Mouse (Mus musculus): ENCODE measurements around the gene Galnt14. TPM values are rescaled to one million over a fixed set of nuclear protein-coding genes. Genes with fewer than 3 reads are reported as not detected.

The Galnt14 gene
- total RNA-seq, 2 experiments from 2014 or later, result 0.14 TPM; not detected in 1

DNA sequence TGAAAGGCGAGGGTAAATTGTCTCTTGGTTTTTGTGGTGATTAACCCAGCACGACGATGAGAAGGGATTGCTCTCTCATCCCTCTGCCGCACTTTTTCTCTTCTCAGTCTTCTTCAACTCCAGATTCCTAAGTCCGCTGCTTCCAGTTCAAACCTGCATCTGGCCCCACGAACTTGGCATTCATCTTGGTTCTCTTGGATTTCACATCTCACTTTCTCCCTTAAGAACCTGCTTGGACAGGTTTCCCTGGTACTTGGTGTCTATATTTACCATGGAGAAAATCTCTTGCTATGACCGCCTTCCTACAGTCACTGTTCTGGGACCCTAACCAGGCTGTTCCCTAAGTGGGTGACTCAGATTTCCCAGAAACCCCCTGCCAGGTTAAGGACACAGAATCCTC is 188.1 kb downstream of the Galnt14 start:
- no peak for DNase-seq
- intact Hi-C loops (cut with DNase I; ENCODE audit: low total_unique reads), result no loop called here

DNA sequence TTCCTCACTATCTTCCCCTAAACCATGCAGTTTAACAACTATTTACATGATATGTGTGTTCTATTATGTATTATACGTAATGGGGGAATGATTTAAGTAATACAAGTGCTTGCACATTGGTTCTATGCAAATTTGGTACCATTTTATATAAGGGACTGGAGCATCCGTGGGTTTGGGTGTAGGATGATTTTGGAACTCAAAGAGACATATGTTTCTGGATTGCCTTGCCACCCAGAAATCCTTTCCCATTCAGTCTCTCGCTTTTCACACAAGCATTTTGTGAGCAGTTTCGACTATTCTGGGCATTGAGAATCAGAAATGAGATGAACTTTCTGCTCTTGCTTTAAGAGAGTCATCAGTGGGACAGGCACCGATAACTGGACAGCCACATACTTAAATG is 190.9 kb downstream of the Galnt14 start:
- no peak for DNase-seq
- intact Hi-C loops (cut with DNase I; ENCODE audit: low total_unique reads), result no loop called here

DNA sequence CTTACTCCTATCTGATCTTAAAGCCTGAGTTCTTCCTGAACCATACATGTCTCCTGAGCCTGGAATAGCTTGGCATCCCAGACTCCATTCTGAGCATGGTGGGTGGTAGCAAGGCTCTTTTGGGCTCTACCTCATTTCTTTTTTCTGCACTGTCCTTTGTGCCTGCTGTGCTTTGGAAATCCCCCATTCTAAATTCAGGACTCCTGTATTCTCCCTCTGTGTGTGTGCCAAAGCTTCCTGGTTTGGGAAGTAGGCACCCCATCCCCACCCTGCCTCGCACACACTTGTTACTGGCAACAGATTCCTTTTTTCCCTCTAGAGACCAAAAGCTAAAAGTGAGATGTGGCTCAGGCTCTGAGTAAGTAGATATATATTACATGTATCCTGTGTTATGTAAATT is 191.9 kb downstream of the Galnt14 start:
- no peak for DNase-seq
- intact Hi-C loops (cut with DNase I; ENCODE audit: low total_unique reads), result no loop called here

DNA sequence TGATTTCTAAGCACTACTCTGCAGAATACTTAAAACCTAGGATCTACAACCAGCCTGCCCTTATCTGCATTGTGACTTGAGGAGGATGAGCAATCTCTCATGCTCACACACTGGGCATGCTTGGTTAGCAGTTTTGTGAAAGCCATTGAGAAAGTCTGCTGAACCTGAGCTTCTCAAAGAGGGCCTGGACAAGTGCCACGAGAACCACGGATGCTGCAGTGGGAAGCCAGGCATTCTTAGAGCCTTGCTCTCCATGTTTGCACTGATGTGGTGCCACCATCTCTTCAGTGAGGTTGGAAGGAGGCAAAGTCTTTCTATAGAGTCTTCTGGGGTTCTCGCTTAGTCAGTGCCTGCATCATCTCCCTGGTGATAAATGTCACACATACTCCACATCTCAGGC is 194.7 kb downstream of the Galnt14 start:
- intact Hi-C loops (cut with DNase I; ENCODE audit: low total_unique reads), result no loop called here
- no peak for DNase-seq

DNA sequence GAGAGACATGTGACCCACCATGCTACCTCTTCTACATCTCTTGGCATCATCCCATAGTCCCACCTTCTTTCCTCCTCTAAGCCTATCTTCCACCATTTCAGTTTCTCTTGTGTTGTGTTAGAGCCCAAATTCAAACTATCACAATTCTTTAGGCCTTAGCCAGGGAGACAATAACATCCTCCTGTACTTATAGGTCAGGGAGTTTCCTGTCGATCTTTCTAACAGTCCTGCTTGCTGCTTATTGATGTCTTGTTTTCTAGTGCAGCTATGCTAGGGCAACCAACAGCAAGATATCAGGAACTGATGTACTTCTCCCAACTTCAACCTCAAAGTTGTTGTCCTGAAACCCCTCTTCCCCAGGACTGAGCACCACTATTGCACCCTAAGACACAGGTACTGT is 195.4 kb downstream of the Galnt14 start:
- intact Hi-C loops (cut with DNase I; ENCODE audit: low total_unique reads), result no loop called here
- no peak for DNase-seq

DNA sequence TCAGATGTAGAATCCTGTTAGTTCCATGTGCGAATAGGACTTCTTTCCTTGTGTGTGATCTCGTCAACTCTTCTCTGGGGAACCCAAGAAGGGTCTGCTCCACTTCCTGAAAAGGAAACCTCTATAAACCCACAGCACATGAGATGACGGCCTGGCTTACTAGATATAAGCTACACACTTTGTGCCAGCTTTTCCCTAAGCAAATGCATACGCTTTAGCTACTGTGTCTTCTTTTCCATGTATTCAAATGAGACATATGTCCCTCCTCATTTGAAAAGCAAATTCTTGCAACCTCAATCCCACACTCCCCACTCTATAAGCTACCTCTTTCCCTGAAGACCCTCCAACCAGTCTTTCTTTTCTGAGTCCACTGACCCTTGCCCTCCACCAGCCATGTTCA is 196.0 kb downstream of the Galnt14 start:
- intact Hi-C loops (cut with DNase I; ENCODE audit: low total_unique reads), result no loop called here
- no peak for DNase-seq

DNA sequence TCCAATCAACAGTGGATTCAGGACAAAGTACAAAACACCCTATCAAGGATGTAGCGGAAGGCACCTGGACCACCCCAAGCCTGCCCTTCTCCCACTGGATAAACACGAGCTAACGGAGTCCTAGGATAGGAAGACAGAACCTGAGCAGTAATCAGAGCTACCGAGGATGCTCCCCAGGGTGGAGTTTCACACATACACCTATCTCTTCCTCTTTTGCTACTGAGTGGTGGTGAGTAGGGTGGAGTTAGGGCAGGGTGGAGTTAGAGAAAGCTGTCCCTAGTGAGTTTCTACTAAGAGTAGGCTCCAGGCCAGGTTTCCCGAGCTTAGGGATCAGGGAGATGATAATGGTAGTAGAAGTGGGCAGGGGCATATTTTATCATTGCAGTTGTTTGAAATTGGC is 197.4 kb downstream of the Galnt14 start:
- intact Hi-C loops (cut with DNase I; ENCODE audit: low total_unique reads), result no loop called here
- DNase-seq, result no peak

DNA sequence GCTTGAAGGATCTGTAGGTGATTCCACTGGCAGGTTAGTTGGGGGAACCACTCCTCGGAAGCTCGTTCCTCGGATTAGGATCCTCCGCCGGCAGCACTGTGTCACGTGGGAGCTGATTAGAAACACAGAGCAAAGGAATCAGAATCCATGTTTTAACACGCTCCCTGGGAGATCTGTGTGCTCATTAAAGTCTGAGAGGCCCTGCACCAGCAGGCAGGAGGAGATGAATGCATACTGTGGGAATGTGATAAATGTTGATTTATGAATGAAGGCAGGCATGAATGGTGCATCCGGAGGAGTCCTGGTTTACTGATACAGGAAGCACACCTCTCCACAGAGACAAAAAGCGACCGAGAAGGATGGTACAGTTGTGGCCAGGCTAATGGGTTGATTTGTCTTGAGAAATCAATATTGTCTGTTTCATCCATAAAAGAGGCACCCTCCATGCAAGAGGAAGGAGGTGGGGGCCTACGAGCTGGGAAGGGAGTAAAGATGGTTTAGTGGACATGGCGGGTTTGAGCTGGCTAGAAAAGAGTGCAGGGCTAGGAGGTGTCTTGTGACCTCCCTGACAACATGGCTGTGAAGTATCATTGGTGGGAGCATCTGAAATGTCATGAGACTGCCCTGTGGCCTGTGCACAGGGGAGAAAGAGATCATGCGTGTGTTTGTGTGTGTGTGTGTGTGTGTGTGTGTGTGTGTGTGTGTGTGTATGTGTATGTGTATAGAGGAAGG is 202.3 kb downstream of the Galnt14 start:
- DNase-seq, result no peak
- intact Hi-C loops (cut with DNase I; ENCODE audit: low total_unique reads), result no loop called here

DNA sequence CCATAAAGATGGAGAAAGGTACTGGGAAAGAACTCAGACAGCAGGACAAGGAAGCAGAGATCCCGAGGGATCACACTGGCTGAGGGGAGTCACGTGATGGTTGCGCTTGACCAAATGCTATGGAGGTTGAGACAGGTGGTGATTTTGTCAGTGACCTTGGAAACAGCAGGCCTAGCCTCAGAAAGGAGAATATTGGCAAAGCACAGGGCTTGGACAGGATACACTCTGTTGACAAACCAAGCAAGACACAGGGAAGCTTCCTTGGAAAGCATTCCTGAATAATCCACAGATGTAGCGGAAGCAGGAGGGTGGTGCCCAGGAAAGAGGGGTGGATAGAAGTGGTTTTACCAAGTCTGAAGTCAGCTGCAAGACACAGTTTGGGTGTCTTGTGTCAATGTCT is 206.1 kb downstream of the Galnt14 start:
- DNase-seq, result no peak
- intact Hi-C loops (cut with DNase I; ENCODE audit: low total_unique reads), result no loop called here

DNA sequence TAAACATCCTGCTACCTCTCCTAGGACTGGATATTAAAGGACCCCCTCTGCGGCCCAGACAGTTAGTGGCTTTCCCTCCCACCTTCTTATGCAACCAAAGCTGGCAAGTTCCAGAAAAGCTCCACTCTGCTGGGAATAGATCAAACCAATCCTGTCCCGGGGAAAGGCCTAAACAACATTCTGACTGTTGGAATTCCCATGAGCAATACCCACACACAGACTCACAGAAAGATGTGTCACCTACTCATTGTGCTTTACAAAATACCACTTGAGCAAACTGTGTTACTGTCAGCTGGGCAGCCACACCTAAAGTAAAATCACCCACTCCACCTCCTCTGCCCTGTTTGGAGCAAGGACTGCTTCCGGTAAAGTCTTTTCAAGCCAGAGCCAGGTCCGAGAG is 207.6 kb downstream of the Galnt14 start:
- no peak for DNase-seq
- intact Hi-C loops (cut with DNase I; ENCODE audit: low total_unique reads), result no loop called here

DNA sequence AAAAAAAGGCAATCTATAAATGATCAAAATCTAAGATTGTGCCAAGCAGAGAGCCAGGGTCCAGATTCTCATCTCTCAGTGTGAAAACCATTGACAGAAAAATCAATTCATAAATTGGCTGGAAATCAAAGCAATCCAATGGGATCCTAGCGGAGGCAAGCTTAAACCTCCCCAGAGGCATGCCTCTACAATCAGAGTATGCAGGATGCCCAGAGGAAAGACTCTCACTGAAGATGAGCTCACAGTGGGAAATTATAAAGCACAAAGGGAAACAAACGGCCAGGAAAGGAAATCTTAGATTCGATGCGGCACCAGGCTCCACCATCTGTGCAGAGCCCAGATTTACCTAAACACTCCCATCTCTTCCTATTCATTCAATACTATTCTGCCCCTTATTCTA is 220.7 kb downstream of the Galnt14 start:
- DNase-seq, result no peak
- intact Hi-C loops (cut with DNase I; ENCODE audit: low total_unique reads), result no loop called here

DNA sequence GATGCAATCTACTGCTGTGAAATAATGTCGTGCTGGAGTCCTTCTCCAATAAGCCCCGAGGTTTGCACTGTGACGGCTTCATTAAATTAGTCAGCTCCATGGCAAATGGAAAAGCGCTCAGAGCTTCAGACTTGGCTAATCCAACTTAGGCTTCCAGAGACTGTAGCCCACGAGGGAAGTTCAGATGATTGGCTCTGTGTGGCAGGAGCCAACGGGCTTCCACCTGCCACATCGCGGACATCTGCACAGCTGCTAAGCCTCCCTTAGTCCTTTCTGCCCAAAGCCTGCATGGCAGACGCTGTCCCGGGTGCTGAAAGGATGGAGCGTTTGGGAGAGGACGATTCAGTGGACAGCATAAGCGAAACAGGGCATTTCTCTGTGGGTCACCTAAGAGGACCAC is 222.5 kb downstream of the Galnt14 start:
- intact Hi-C loops (cut with DNase I; ENCODE audit: low total_unique reads), result no loop called here
- peak; percentile 17 for DNase-seq

DNA sequence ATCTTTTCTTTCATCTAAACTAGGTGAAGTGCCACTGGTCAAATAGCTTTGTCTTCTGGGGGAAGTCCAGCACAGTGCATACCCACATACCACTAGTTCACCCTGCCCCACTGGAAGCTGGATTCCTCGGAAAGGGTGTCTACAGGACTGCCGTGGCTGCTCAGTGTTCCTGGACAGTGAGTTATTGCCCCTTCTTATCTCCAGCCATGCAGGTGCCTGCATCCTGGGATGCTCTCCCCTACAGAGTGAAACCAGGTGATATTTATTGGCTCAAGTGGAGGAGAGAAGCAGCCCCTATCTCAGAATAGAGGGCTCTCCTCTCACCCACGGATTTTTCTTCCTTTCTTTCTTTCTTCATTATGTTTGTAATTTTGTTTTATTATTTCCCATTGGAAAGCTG is 222.9 kb downstream of the Galnt14 start:
- DNase-seq, result no peak
- intact Hi-C loops (cut with DNase I; ENCODE audit: low total_unique reads), result no loop called here

DNA sequence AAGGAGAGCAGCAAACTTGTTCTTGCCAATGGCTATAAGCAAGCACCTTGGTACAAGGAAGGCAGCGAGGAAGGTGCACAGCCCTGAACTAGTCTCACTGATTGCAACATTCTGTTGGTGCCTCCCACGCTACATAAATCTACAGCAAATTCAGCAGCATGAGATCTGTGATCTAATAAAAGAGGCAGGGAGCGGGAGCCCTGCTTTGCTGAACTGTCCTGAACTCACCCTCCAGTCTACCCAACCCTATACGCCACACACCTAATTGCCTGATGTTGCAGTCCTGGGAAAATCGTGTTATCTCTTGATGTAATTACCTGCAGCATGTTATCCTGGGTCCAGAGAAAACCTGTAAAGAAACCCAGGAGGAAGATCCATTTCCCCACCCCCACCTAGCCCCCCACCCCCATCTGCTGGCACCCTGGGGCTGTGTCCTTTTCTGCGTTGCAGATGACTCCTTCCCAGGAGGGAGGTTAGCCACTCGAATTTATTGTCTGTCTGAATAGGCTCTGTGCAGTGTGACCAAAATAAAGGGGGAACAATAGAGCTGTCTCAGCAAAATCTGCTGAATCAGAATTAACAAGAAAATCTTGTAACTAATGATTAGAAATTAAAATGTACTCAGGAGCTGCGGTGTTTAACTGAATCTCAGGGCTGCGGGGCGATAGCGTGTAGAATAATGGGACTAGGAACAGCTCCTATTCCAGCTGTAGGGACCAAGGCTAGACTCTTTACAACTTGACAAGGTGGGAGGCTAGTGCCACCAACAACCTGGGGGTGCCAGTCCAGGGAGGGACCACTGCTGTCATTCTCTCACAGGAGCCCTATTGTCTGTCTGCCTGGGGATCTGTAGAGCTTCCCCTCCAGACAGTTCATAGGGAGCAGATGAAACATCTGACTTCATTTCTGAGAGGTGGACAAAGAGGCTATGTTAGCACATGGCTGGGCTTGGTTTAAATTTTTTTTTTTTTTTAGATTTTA is 232.9 kb downstream of the Galnt14 start:
- no peak for DNase-seq

DNA sequence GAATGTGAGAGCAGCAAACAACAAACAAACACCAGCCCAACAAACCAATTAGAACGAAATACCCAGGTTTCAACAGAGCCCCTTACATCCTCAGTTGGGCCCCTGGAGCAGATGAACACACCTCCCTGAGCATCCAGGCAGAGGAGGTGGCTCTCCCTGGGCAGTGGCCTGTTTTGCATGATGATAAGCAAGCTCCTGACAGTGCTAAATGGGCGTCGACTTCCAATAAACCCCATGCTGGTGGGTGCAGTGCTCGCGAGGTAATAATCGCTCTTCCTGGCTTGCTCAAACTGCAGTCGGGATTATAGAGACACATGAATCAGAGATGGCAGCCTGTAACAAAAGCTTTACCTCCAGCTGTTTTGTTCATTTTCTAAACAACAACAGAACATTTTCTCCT is 235.9 kb downstream of the Galnt14 start:
- intact Hi-C loops (cut with DNase I; ENCODE audit: low total_unique reads), result no loop called here
- DNase-seq, result no peak

More for the DNA sequence above, 232.9 kb downstream of the Galnt14 start:
- intact Hi-C loops (cut with DNase I; ENCODE audit: low total_unique reads), result no loop called here

DNA sequence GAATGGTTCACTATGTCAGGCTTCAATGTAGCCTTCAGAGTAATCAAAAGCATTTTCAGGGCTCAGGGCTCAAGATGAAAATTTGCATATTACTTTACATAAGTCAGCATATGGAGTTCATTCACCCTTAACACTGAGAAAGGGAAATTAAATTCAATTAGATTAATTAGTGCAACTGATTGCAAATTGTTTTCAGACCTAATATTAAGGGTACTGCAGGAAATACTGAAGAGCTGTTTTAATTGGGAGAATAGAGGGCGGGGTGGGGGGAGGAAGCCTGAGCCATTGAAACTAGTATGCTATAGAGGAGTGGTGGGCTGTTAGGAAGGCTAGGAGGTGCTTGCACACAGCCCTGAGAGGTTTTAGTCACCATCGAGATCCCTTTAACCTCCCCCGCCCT is 237.2 kb downstream of the Galnt14 start:
- no peak for DNase-seq
- intact Hi-C loops (cut with DNase I; ENCODE audit: low total_unique reads), result no loop called here

DNA sequence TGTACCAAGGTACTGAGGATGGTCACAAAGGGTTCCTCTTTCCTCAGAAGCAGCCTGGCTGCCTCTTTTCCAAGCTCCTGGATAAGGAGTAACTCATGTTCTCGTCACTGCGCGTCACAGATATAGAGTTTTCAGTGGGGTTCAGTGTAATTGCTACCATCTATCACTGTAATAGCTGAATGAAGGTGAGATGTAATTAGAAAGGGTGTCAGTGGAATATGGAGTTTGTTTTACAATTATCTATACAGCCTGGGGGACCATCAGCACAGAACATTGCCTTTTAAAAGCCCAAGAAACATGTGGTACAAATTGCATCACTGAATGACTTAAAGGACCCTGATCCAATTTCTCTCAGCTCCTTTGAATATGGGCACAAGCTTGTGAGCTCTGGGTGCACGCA is 249.4 kb downstream of the Galnt14 start:
- DNase-seq, result no peak
- intact Hi-C loops (cut with DNase I; ENCODE audit: low total_unique reads), result no loop called here

DNA sequence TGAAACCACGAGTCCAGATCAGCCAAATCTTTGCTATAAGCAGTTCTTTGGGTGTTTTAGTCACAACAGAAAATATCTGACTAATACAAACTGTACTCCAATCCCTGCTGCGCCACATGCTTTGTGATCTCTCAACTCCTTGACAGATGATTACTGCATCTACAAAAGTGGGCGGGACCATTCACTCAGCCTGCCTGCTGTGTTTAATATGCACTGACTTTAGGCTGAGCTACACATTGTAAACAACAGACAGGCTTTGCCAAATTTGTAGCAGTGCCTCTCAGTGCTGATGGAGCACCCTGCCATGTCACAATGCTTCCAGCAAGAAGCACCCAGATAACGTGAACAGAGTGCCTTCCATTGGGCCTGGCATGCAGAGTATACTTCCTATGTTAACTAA is 251.5 kb downstream of the Galnt14 start:
- intact Hi-C loops (cut with DNase I; ENCODE audit: low total_unique reads), result no loop called here
- no peak for DNase-seq

DNA sequence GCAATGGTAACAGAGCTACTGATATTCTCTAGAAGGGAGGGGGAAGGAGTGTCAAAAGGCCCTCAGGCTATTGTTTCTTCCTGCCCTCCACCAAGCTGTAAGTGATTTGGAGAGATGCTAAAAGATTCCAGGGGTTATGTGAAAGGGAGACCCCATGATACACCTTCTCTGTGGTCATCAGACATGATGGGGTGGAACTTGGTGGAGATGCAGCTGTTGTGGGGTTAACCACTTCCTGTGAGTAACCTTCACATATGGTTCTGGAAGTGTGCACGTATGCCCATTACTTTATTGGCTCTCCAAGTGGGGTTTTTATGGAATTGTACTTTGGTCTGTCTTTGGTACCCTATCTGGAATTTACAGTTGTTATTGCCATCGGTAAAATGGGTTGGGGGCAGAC is 253.7 kb downstream of the Galnt14 start:
- no peak for DNase-seq
- intact Hi-C loops (cut with DNase I; ENCODE audit: low total_unique reads), result no loop called here

DNA sequence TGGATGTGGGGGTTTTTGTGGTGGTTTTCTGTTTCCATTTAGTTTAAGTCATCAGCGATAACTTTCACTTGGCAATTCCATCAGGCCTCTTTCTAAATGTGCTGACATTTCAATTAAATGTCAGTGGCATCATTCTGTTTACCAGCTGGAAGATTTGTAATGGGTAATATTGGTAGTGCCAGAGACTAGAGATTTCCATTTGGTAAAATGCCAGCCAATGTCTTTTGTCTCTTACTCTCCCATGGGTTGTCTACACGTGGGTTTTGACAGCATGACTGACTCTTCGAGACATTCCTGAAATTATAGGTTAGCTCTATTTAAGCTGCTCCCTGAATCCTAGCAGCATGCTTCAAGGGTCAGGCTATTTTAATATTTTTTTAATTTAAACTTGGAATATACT is 256.6 kb downstream of the Galnt14 start:
- intact Hi-C loops (cut with DNase I; ENCODE audit: low total_unique reads), result no loop called here
- no peak for DNase-seq

DNA sequence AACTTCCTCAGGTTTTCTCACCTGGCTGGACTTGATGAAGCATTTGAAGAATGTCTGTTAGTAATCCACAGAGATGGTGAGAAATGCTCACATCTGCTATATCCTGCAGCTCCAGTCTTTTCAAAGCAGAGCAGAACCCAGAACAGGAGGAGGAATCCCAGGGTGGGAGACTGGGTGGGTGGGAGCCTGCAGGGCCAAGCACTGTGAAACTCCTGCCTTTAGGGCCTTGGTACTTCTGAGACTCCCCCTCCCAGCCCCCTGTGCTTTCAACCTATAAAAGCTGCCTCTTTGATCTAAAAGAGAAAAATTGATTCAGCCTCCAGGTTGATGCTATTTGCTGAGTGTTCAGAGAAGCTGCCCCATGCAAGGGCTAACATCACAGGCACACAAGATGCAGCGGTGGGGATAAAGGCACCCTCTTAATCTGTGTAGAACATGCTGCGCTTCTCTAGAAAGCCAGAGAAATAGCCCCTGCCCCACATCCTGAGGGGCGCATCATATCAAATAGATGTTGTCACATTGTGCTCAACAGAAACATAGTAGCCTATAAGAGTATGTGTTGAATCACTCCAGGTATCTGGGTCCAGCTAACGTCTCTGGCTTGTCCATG is 258.0 kb downstream of the Galnt14 start:
- intact Hi-C loops (cut with DNase I; ENCODE audit: low total_unique reads), result no loop called here
- DNase-seq, result no peak
